Mouse (Mus musculus): ENCODE results near the gene Ttll5. TPM values are rescaled to one million over a fixed set of nuclear protein-coding genes. Genes with fewer than 3 reads are reported as not detected.
A peak's percentile ranks its signal among the peaks of the same experiment; 100 is the strongest.

The Ttll5 gene
- polyA plus RNA-seq, 1 experiment from 2014 or later, result 16.1 TPM

DNA sequence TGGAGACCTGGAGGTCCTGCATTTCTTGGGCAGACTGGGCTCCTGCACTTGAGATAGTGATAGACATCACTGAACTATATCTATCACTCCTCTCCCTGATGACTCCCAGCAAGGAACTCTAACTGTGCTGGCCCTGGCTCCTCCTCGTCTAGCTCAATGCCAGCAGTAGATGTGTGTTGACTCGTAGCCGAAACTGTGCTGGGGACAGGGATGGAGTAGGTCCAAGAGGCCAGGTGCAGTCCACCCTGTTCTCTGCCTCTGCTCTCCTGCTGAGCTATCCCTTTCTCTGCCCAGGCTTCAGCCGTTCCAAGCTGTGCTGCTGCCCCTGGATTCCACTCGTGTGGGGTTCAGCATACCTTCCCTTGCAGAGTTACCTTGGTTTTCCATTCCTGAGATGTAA lies 145.7 kb downstream of the Ttll5 start:
- H3K27me3 ChIP-seq (ENCODE audit: control insufficient read depth, insufficient read depth, low read length), result no peaks in the 10 kb centered on the region
- H3K4me1 ChIP-seq (ENCODE audit: control insufficient read depth, insufficient read depth, low read length), result no peaks in the 10 kb centered on the region
- no peak overlapping the region for H3K27ac ChIP-seq (replicated peaks; ENCODE audit: low read depth, low read length)
- no peak overlapping the region for H3K4me2 ChIP-seq (ENCODE audit: low read length)
- no peak overlapping the region for H3K4me3 ChIP-seq (replicated peaks; ENCODE audit: low read depth, low read length)
- ATAC-seq (ENCODE audit: low FRiP score, low TSS enrichment) (no peak), DNase-seq (no peak)
- H3K36me3 ChIP-seq (ENCODE audit: control insufficient read depth, insufficient read depth, low read length), result no peaks in the 10 kb centered on the region
- 72% methylated on average over 5 of the region's 5 CpGs for WGBS
- no peak overlapping the region for H3K9ac ChIP-seq (replicated peaks; ENCODE audit: low read length)
- H3K9me3 ChIP-seq (ENCODE audit: control insufficient read depth, low read length), result no peaks in the 10 kb centered on the region

DNA sequence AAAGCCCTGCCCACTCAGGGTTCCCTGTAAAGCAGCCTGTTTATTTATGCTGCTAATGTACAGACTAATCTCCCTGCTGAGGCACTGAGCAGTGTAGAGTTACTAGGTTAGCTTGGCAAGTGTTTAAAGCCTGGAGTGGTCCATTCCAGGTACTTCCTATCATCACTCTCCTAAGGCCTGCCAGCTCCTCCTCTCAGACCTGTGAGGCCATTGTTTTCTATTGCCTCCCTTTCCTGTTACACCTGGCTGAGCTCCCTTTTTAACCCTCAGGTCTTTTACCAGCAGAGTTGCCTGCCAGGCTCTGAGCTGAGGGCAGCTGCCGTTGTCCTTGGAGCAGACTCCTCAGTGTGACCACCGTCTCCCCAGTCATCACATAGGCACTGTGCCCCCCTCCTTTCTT lies 146.3 kb downstream of the Ttll5 start:
- no peak for DNase-seq
- Histone ChIP-seq H3K9me3 (ENCODE audit: control insufficient read depth, low read length) (no peaks in the 10 kb centered on the region), H3K9ac (replicated peaks; ENCODE audit: low read length) (no peak overlapping the region), H3K27me3 (ENCODE audit: control insufficient read depth, insufficient read depth, low read length) (no peaks in the 10 kb centered on the region), H3K36me3 (ENCODE audit: control insufficient read depth, insufficient read depth, low read length) (no peaks in the 10 kb centered on the region), H3K4me1 (ENCODE audit: control insufficient read depth, insufficient read depth, low read length) (no peaks in the 10 kb centered on the region), H3K4me3 (replicated peaks; ENCODE audit: low read depth, low read length) (no peak overlapping the region), H3K27ac (replicated peaks; ENCODE audit: low read depth, low read length) (no peak overlapping the region), H3K4me2 (ENCODE audit: low read length) (no peak overlapping the region)
- WGBS, result 68% methylated on average over 2 of the region's 2 CpGs
- no peak for ATAC-seq (ENCODE audit: low FRiP score, low TSS enrichment)

DNA sequence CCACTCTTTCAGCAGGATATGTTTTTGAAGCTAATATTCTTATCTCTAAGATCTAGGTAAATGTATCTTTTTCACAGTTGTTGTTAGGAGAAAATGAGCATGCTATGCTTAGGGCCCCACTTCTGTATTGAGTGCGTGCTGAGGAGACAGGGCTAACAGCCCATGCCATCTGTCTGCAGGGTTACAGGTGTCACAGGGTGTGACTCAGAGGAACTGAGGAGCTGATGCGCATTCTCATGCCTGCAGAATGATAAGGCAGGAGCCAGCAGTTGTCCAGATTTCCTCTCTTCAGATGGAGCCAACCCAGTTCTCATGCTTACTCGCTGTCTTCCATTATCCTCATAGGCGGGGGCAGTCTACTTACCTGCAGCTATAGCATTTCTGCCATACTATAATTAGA lies 147.2 kb downstream of the Ttll5 start:
- Histone ChIP-seq H3K27me3 (ENCODE audit: control insufficient read depth, insufficient read depth, low read length) (no peaks in the 10 kb centered on the region), H3K9me3 (ENCODE audit: control insufficient read depth, low read length) (no peaks in the 10 kb centered on the region), H3K4me2 (ENCODE audit: low read length) (no peak overlapping the region), H3K27ac (replicated peaks; ENCODE audit: low read depth, low read length) (no peak overlapping the region), H3K4me3 (replicated peaks; ENCODE audit: low read depth, low read length) (no peak overlapping the region), H3K36me3 (ENCODE audit: control insufficient read depth, insufficient read depth, low read length) (no peaks in the 10 kb centered on the region), H3K9ac (replicated peaks; ENCODE audit: low read length) (no peak overlapping the region), H3K4me1 (ENCODE audit: control insufficient read depth, insufficient read depth, low read length) (no peaks in the 10 kb centered on the region)
- 90% methylated on average over 4 of the region's 4 CpGs for WGBS
- no peak for ATAC-seq (ENCODE audit: low FRiP score, low TSS enrichment)
- no peak for DNase-seq

- Histone ChIP-seq H3K4me1 (ENCODE audit: control insufficient read depth, insufficient read depth, low read length) (no peaks in the 10 kb centered on the region), H3K36me3 (ENCODE audit: control insufficient read depth, insufficient read depth, low read length) (no peaks in the 10 kb centered on the region), H3K4me2 (ENCODE audit: low read length) (no peak overlapping the region), H3K4me3 (replicated peaks; ENCODE audit: low read depth, low read length) (no peak overlapping the region), H3K27me3 (ENCODE audit: control insufficient read depth, insufficient read depth, low read length) (no peaks in the 10 kb centered on the region), H3K9me3 (ENCODE audit: control insufficient read depth, low read length) (no peaks in the 10 kb centered on the region), H3K9ac (replicated peaks; ENCODE audit: low read length) (no peak overlapping the region), H3K27ac (replicated peaks; ENCODE audit: low read depth, low read length) (no peak overlapping the region)
- ATAC-seq (ENCODE audit: low FRiP score, low TSS enrichment), result no peak
- WGBS, result 76% methylated on average over 4 of the region's 4 CpGs
- DNase-seq, result no peak
These were observed 149.1 kb downstream of the Ttll5 start for GRCm38 (mm10) chr12:85973526-85973925.

- H3K4me3 ChIP-seq (replicated peaks; ENCODE audit: low read depth, low read length), result no peak overlapping the region
- H3K4me2 ChIP-seq (ENCODE audit: low read length), result no peak overlapping the region
- no peaks in the 10 kb centered on the region for H3K4me1 ChIP-seq (ENCODE audit: control insufficient read depth, insufficient read depth, low read length)
- no peaks in the 10 kb centered on the region for H3K36me3 ChIP-seq (ENCODE audit: control insufficient read depth, insufficient read depth, low read length)
- ATAC-seq (ENCODE audit: low FRiP score, low TSS enrichment) (no peak), DNase-seq (no peak)
- no peak overlapping the region for H3K9ac ChIP-seq (replicated peaks; ENCODE audit: low read length)
- H3K9me3 ChIP-seq (ENCODE audit: control insufficient read depth, low read length), result no peaks in the 10 kb centered on the region
- WGBS, result 71% methylated on average over 4 of the region's 4 CpGs
- no peak overlapping the region for H3K27ac ChIP-seq (replicated peaks; ENCODE audit: low read depth, low read length)
- H3K27me3 ChIP-seq (ENCODE audit: control insufficient read depth, insufficient read depth, low read length), result no peaks in the 10 kb centered on the region
These were observed 149.6 kb downstream of the Ttll5 start for GRCm38 (mm10) chr12:85974030-85974429.

DNA sequence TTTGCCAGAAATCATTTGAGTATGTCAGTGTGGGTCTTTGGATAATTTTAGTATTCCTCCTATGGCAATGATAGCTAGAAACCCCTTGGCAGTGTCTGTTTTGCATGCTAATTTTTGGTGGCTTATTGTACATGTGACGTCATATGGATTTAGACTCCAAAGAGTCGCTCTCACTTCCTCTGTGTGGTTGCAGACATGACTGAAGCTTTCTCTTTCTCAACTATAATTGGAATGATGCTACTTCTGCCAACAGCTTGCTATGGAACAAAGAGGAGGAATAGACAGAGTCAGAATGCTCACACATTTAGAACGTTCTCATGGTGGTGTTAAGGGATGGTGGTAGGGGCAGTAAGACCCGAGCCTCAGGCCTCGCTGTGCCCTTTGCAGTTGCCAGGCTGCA lies 155.5 kb downstream of the Ttll5 start:
- H3K27ac ChIP-seq (replicated peaks; ENCODE audit: low read depth, low read length), result no peak overlapping the region
- 82% methylated on average over 5 of the region's 5 CpGs for WGBS

GRCm38 (mm10) chr12:85985524-85985923 lies 161.1 kb downstream of the Ttll5 start:
- no peaks in the 10 kb centered on the region for H3K9me3 ChIP-seq (ENCODE audit: control insufficient read depth, low read length)
- 90% methylated on average over 4 of the region's 4 CpGs for WGBS
- ATAC-seq (ENCODE audit: low FRiP score, low TSS enrichment) (no peak), DNase-seq (no peak)
- H3K27me3 ChIP-seq (ENCODE audit: control insufficient read depth, insufficient read depth, low read length), result no peaks in the 10 kb centered on the region
- no peak overlapping the region for H3K9ac ChIP-seq (replicated peaks; ENCODE audit: low read length)
- H3K36me3 ChIP-seq (ENCODE audit: control insufficient read depth, insufficient read depth, low read length), result no peaks in the 10 kb centered on the region
- no peak overlapping the region for H3K27ac ChIP-seq (replicated peaks; ENCODE audit: low read depth, low read length)
- no peak overlapping the region for H3K4me3 ChIP-seq (replicated peaks; ENCODE audit: low read depth, low read length)
- no peak overlapping the region for H3K4me2 ChIP-seq (ENCODE audit: low read length)
- peaks cover 15% of the 10 kb centered on the region; the same call in 1 of the 2 replicates for H3K4me1 ChIP-seq (ENCODE audit: control insufficient read depth, insufficient read depth, low read length)

More for the DNA sequence above, 155.5 kb downstream of the Ttll5 start:
- Histone ChIP-seq H3K9ac (replicated peaks; ENCODE audit: low read length) (no peak overlapping the region), H3K9me3 (ENCODE audit: control insufficient read depth, low read length) (no peaks in the 10 kb centered on the region), H3K36me3 (ENCODE audit: control insufficient read depth, insufficient read depth, low read length) (no peaks in the 10 kb centered on the region), H3K4me3 (replicated peaks; ENCODE audit: low read depth, low read length) (no peak overlapping the region), H3K4me1 (ENCODE audit: control insufficient read depth, insufficient read depth, low read length) (no peaks in the 10 kb centered on the region), H3K27me3 (ENCODE audit: control insufficient read depth, insufficient read depth, low read length) (no peaks in the 10 kb centered on the region), H3K4me2 (ENCODE audit: low read length) (no peak overlapping the region)
- no peak for DNase-seq
- ATAC-seq (ENCODE audit: low FRiP score, low TSS enrichment), result no peak

GRCm38 (mm10) chr12:85986024-85986423 lies 161.6 kb downstream of the Ttll5 start:
- Histone ChIP-seq H3K9me3 (ENCODE audit: control insufficient read depth, low read length) (no peaks in the 10 kb centered on the region), H3K27ac (replicated peaks; ENCODE audit: low read depth, low read length) (no peak overlapping the region), H3K4me3 (replicated peaks; ENCODE audit: low read depth, low read length) (no peak overlapping the region), H3K4me2 (ENCODE audit: low read length) (no peak overlapping the region), H3K27me3 (ENCODE audit: control insufficient read depth, insufficient read depth, low read length) (no peaks in the 10 kb centered on the region), H3K4me1 (ENCODE audit: control insufficient read depth, insufficient read depth, low read length) (peaks cover 15% of the 10 kb centered on the region; the same call in 1 of the 2 replicates), H3K9ac (replicated peaks; ENCODE audit: low read length) (no peak overlapping the region), H3K36me3 (ENCODE audit: control insufficient read depth, insufficient read depth, low read length) (no peaks in the 10 kb centered on the region)
- 79% methylated on average over 7 of the region's 7 CpGs for whole genome bisulfite sequencing
- DNase-seq, result no peak
- no peak for ATAC-seq (ENCODE audit: low FRiP score, low TSS enrichment)

GRCm38 (mm10) chr12:85986540-85987443 lies 162.3 kb downstream of the Ttll5 start:
- ATAC-seq (ENCODE audit: low FRiP score, low TSS enrichment), result no peak

More at GRCm38 (mm10) chr12:85986540-85987443, 162.3 kb downstream of the Ttll5 start:
- peaks cover 15% of the 10 kb centered on the region; the same call in 1 of the 2 replicates for H3K4me1 ChIP-seq (ENCODE audit: control insufficient read depth, insufficient read depth, low read length)
- H3K9ac ChIP-seq (replicated peaks; ENCODE audit: low read length), result no peak overlapping the region
- no peaks in the 10 kb centered on the region for H3K36me3 ChIP-seq (ENCODE audit: control insufficient read depth, insufficient read depth, low read length)
- no peaks in the 10 kb centered on the region for H3K27me3 ChIP-seq (ENCODE audit: control insufficient read depth, insufficient read depth, low read length)
- H3K9me3 ChIP-seq (ENCODE audit: control insufficient read depth, low read length), result no peaks in the 10 kb centered on the region
- H3K4me2 ChIP-seq (ENCODE audit: low read length), result no peak overlapping the region
- 56% methylated on average over 13 of the region's 13 CpGs for whole genome bisulfite sequencing
- H3K27ac ChIP-seq (replicated peaks; ENCODE audit: low read depth, low read length), result no peak overlapping the region
- DNase-seq, result peak; percentile 42
- no peak overlapping the region for H3K4me3 ChIP-seq (replicated peaks; ENCODE audit: low read depth, low read length)

Measured in midbrain, embryonic 14.5 days (tissue).